Mouse (Mus musculus) testis, postnatal 14 days (tissue): Measurements from ENCODE around the gene Zfp763.
A peak's percentile ranks its signal among the peaks of the same experiment; 100 is the strongest.
"Not testable (repeated sequence)": the region's sequence is repeated elsewhere in the genome, so short reads cannot be mapped to it uniquely, and the experiment has no call there.

Experiments used
- DNase-seq: peaks from one replicate; pipeline ENCODE4 v3.0.0; 2021; ENCODE audit warnings: low spot score

The Zfp763 gene

GRCm38 (mm10) chr17:33032900-33033891 lies at the start of gene Zfp763:
Gene Zfp763 (minus strand): TSS chr17:33033402.
- peak; percentile 64 for DNase-seq

- DNase-seq: no peak
These were observed 34.8 kb upstream of the Zfp763 start, which contains the start of gene 4921501E09Rik for GRCm38 (mm10) chr17:33067958-33068357. Gene 4921501E09Rik (minus strand): TSS chr17:33068058.

GRCm38 (mm10) chr17:33063001-33063400 lies 29.8 kb upstream of the Zfp763 start:
- no peak for DNase-seq

- no peak for DNase-seq
These were observed 25.6 kb upstream of the Zfp763 start for GRCm38 (mm10) chr17:33058791-33059190.

- DNase-seq: no peak
These were observed 826 bp downstream of the Zfp763 start for GRCm38 (mm10) chr17:33032376-33032775.

GRCm38 (mm10) chr17:33020434-33020833 lies 12.8 kb downstream of the Zfp763 start:
- not testable (repeated sequence) for DNase-seq

GRCm38 (mm10) chr17:33008337-33008736 lies 24.9 kb downstream of the Zfp763 start:
- no peak for DNase-seq

- no peak for DNase-seq
These were observed 34.7 kb downstream of the Zfp763 start for GRCm38 (mm10) chr17:32998492-32998891.

GRCm38 (mm10) chr17:32992699-32993474 lies 40.3 kb downstream of the Zfp763 start, which contains the start of gene Zfp952:
Gene Zfp952 (plus strand): TSS chr17:32993129.
- peak; percentile 81 for DNase-seq

GRCm38 (mm10) chr17:32991965-32992698 lies 41.1 kb downstream of the Zfp763 start:
- no peak for DNase-seq

- DNase-seq: no peak
These were observed 46.9 kb downstream of the Zfp763 start for GRCm38 (mm10) chr17:32986301-32986700.

GRCm38 (mm10) chr17:32981361-32981760 lies 51.8 kb downstream of the Zfp763 start:
- DNase-seq: no peak
